Mouse (Mus musculus): ENCODE data around the gene Gm20517. TPM values are rescaled to one million over a fixed set of nuclear protein-coding genes. Genes with fewer than 3 reads are reported as not detected.

Gene Gm20517
- total and polyA plus RNA-seq, 2 experiments = 0.31 to 1.9 TPM

- no peak for DNase-seq (ENCODE audit: extremely low read depth, low read depth, low spot score)
- peaks cover 8% of the 10 kb centered on the region; the same call in 1 of the 2 replicates for H3K36me3 ChIP-seq (ENCODE audit: control insufficient read depth, insufficient read depth, low read length)
- peaks cover 7% of the 10 kb centered on the region for H3K4me1 ChIP-seq (ENCODE audit: control insufficient read depth, insufficient read depth, low read length)
- H3K27ac ChIP-seq (replicated peaks; ENCODE audit: insufficient read depth, low read depth, low read length) = peak within 1 kb of the TSS; percentile 81
- no peaks in the 10 kb centered on the region for H3K27me3 ChIP-seq (ENCODE audit: control insufficient read depth, insufficient read depth, low read length)
- no peaks in the 10 kb centered on the region; the same call in 1 of the 2 replicates for H3K79me2 ChIP-seq (ENCODE audit: control insufficient read depth, insufficient read depth, low read length)
- H3K4me3 ChIP-seq (ENCODE audit: insufficient read depth, low read depth, low read length) = peak within 1 kb of the TSS; percentile 82
- H3K9ac ChIP-seq (ENCODE audit: low read depth, low read length) = peak within 1 kb of the TSS; percentile 86
- TF ChIP-seq CTCF (IDR thresholded peaks at IDR 0.05; ENCODE audit: low read depth, low read length) (no peak), POLR2A (IDR thresholded peaks at IDR 0.05; ENCODE audit: extremely low read depth, insufficient read depth, low read length) (0 out of 2 replicates have a peak, but pooled peaks have one; percentile 3)
- 13% methylated on average over 58 of the region's 58 CpGs for WGBS
These were observed 77.5 kb downstream of the Gm20517 start, which contains the start of gene Frs3 for GRCm38 (mm10) chr17:47688608-47689575. Gene Frs3 (plus strand): TSS chr17:47689030.

DNA sequence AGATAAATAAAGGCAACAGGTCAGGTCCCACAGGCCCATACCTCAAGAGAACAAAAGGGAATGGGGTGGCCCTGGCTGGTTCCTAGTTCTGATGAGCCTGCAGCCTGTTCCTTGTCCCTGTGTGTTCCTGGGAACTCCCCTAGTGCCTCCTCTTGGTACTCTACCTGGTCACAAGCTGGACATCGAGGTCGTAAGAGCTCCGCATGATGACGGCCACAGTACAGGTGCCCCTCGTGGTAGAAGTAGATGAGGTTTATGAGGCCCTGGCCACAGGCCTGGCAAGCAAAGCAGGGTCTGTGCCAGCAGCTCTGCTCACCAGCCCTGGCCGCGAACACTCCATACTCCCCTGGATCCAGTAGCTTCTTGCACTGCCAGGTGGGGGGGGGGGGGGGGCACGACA lies 78.5 kb downstream of the Gm20517 start:
- WGBS = 88% methylated on average over 6 of the region's 8 CpGs
- Histone ChIP-seq H3K79me2 (ENCODE audit: control insufficient read depth, insufficient read depth, low read length) (no peaks in the 10 kb centered on the region; the same call in 1 of the 2 replicates), H3K9ac (ENCODE audit: low read depth, low read length) (no peak overlapping the region), H3K36me3 (ENCODE audit: control insufficient read depth, insufficient read depth, low read length) (peaks cover 2% of the 10 kb centered on the region; the same call in 1 of the 2 replicates), H3K4me3 (ENCODE audit: insufficient read depth, low read depth, low read length) (no peak overlapping the region), H3K27me3 (ENCODE audit: control insufficient read depth, insufficient read depth, low read length) (no peaks in the 10 kb centered on the region), H3K4me1 (ENCODE audit: control insufficient read depth, insufficient read depth, low read length) (peaks cover 9% of the 10 kb centered on the region), H3K27ac (replicated peaks; ENCODE audit: insufficient read depth, low read depth, low read length) (no peak overlapping the region)
- no peak for DNase-seq (ENCODE audit: extremely low read depth, low read depth, low spot score)
- TF ChIP-seq POLR2A (IDR thresholded peaks at IDR 0.05; ENCODE audit: extremely low read depth, insufficient read depth, low read length) = no peak

DNA sequence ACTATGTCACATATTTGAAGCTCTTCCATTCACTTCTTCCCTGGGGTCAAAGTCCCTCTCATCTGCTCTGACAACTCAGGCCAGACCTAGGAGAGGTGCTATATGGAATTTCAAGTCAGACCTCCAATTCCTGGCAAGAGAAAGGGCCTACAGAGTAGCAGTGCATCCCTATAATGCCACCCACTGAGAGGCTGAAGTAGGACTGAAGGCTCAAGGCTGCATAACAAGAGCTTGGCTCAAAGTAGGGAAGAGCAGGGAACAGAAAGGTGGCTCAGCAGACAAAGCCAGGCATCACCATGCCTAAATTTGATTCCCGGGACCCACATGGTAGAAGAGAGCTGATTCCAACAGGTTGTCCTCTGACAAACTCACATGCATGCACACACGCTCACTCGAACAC lies 80.3 kb downstream of the Gm20517 start:
- 97% methylated on average over 3 of the region's 3 CpGs for WGBS
- Histone ChIP-seq H3K9ac (ENCODE audit: low read depth, low read length) (no peak overlapping the region), H3K27ac (replicated peaks; ENCODE audit: insufficient read depth, low read depth, low read length) (no peak overlapping the region), H3K27me3 (ENCODE audit: control insufficient read depth, insufficient read depth, low read length) (no peaks in the 10 kb centered on the region), H3K36me3 (ENCODE audit: control insufficient read depth, insufficient read depth, low read length) (no peaks in the 10 kb centered on the region), H3K4me3 (ENCODE audit: insufficient read depth, low read depth, low read length) (no peak overlapping the region), H3K79me2 (ENCODE audit: control insufficient read depth, insufficient read depth, low read length) (no peaks in the 10 kb centered on the region; the same call in 1 of the 2 replicates), H3K4me1 (ENCODE audit: control insufficient read depth, insufficient read depth, low read length) (peaks cover 12% of the 10 kb centered on the region)
- DNase-seq (ENCODE audit: extremely low read depth, low read depth, low spot score) = no peak
- TF ChIP-seq POLR2A (IDR thresholded peaks at IDR 0.05; ENCODE audit: extremely low read depth, insufficient read depth, low read length) (no peak), CTCF (IDR thresholded peaks at IDR 0.05; ENCODE audit: low read depth, low read length) (no peak)

DNA sequence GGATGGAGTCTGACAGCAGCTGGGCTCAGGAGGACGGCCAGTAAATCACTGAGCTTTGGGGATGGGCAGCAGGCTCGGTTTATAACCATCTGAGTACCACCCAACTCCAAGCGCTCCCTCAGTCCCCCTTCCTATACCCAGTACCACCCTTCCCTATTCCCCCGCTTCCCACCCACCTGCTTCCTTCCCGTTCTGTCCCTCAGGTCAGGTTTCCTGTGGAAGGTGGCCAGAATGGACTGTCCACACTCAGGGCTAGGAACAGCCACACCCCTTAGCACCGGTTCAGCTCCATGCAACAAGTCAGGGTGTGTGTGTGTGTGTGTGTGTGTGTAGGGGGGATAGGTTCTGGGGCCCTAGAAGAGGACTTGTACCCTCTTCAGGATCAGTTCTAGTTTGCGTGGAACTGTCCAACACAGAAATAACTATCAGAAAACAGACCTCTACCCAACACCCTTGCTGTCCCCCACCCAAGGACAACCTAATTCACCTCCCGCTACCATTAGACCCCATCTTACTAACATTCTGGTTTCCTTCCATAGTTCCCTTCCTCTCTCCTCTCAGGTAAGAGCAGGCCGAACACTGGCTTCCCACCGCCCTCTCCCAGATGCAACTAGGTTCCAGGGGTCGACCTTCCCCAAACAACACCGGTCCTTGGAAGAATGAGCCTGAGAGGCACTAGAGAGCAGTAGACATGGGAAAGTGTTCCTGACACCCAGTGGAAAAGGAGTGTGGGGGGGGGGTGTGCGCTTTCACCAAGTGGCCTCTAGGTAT lies 82.5 kb downstream of the Gm20517 start:
- peak overlapping the region; percentile 80 for H3K9ac ChIP-seq (ENCODE audit: low read depth, low read length)
- no peaks in the 10 kb centered on the region for H3K36me3 ChIP-seq (ENCODE audit: control insufficient read depth, insufficient read depth, low read length)
- peak overlapping the region; percentile 81 for H3K27ac ChIP-seq (replicated peaks; ENCODE audit: insufficient read depth, low read depth, low read length)
- DNase-seq (ENCODE audit: extremely low read depth, low read depth, low spot score) = no peak
- H3K4me3 ChIP-seq (ENCODE audit: insufficient read depth, low read depth, low read length) = peak overlapping the region; percentile 72
- no peaks in the 10 kb centered on the region for H3K27me3 ChIP-seq (ENCODE audit: control insufficient read depth, insufficient read depth, low read length)
- peaks cover 6% of the 10 kb centered on the region for H3K4me1 ChIP-seq (ENCODE audit: control insufficient read depth, insufficient read depth, low read length)
- no peaks in the 10 kb centered on the region; the same call in 1 of the 2 replicates for H3K79me2 ChIP-seq (ENCODE audit: control insufficient read depth, insufficient read depth, low read length)
- no peak for TF ChIP-seq POLR2A (IDR thresholded peaks at IDR 0.05; ENCODE audit: extremely low read depth, insufficient read depth, low read length)
- no peak for TF ChIP-seq CTCF (IDR thresholded peaks at IDR 0.05; ENCODE audit: low read depth, low read length)
- WGBS = 58% methylated on average over 13 of the region's 13 CpGs

DNA sequence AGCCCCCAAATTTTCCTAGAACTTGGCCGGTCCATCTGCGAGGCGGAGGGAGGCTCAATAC lies 82.9 kb downstream of the Gm20517 start, which contains the start of gene Gm21981:
TSS of gene Gm21981 (minus strand) at position 14 of the 61 bp plus-strand sequence.
- no peak for TF ChIP-seq CTCF (IDR thresholded peaks at IDR 0.05; ENCODE audit: low read depth, low read length)
- TF ChIP-seq POLR2A (IDR thresholded peaks at IDR 0.05; ENCODE audit: extremely low read depth, insufficient read depth, low read length) = no peak
- Histone ChIP-seq H3K27ac (replicated peaks; ENCODE audit: insufficient read depth, low read depth, low read length) (peak within 1 kb of the TSS; percentile 81), H3K79me2 (ENCODE audit: control insufficient read depth, insufficient read depth, low read length) (no peaks in the 10 kb centered on the region; the same call in 1 of the 2 replicates)

More for the DNA sequence above, 82.9 kb downstream of the Gm20517 start, which contains the start of gene Gm21981:
- H3K4me3 ChIP-seq (ENCODE audit: insufficient read depth, low read depth, low read length) = peak within 1 kb of the TSS; percentile 72
- H3K9ac ChIP-seq (ENCODE audit: low read depth, low read length) = peak within 1 kb of the TSS; percentile 88
- peaks cover 6% of the 10 kb centered on the region for H3K4me1 ChIP-seq (ENCODE audit: control insufficient read depth, insufficient read depth, low read length)
- WGBS = 2% methylated on average over 3 of the region's 3 CpGs
- no peaks in the 10 kb centered on the region for H3K27me3 ChIP-seq (ENCODE audit: control insufficient read depth, insufficient read depth, low read length)
- no peak for DNase-seq (ENCODE audit: extremely low read depth, low read depth, low spot score)
- no peaks in the 10 kb centered on the region for H3K36me3 ChIP-seq (ENCODE audit: control insufficient read depth, insufficient read depth, low read length)

All from liver, adult 2 months (tissue).